Mouse (Mus musculus): ENCODE measurements around the gene Parp8.

- TF ChIP-seq MAFK (IDR thresholded peaks at IDR 0.05; ENCODE audit: insufficient read depth, low read depth, low read length) = no peak
- TF ChIP-seq ZC3H11A (IDR thresholded peaks at IDR 0.05; ENCODE audit: borderline replicate concordance, low read depth, low read length) = no peak
These were observed 107.9 kb downstream of the Parp8 start for GRCm38 (mm10) chr13:116917387-116917930.

Data from ES-E14 (cell line).